11 mouse cellular contexts compared by ENCODE assay signal in the genomic region with DNA sequence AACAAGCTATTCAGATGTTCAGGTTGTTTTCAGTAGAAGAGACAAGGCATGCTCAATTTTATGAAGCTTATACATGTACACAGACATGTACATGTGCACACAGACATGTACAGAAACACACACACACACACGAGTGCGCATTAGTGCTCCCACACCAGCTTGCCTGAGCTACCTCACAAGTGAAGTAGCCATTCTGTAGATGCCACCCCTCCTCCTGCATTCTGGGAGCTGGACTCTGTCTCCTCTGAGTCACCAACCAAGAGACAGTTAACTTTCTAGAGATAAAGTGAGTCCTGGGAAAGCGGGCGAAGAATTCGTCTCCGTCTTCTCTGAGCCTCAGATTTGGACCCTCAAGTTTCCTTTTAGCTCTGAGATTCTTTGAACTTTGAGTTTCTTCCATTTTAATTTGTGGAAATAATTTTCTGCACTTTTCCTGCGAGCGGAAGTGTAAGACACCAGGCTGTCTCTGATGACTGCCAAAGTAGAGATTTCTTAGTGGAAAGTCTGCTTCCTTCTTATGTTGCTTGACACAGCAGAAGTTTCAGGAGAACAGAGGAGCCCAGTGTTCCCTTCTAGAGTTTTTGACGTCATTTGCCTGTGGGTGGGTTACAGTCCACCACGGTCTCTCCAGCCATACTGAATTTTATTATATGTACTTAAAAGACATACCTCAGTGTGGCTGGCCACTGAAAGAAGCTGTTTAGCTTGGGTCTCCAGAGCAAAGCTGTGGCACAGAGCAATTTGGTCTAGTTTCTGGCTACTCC.
A peak's percentile ranks its signal among the peaks of the same experiment; 100 is the strongest.
DNase-seq lines count a peak whose midpoint lies in the region; ATAC-seq and TF ChIP-seq lines count a peak whose summit lies in the region.
"Had no signal": no experiment of that assay in that cellular context is flagged by ENCODE, and none has a peak within 500 bp of the region (broad histone marks: within the 10 kb centered on the region; RNA-seq: fewer than 3 reads in every experiment).

No protein-coding gene starts in this region.

- ATAC-seq in frontal cortex, adult (ENCODE audit: low TSS enrichment): peak; percentile 83
- ATAC-seq: hindbrain, embryonic 16.5 days had no signal

- DNase-seq in frontal cortex, postnatal 36 days (ENCODE audit: low spot score in 2 of 2): no peak
- DNase-seq in layer of hippocampus, adult 2 months (ENCODE audit: low spot score in 2 of 2): peak in 1 of 2 experiments; percentile 16
- DNase-seq in layer of hippocampus, postnatal 36 days: no peak
- DNase-seq in brain, adult 2 months (ENCODE audit: low read depth, low spot score): peak; percentile 40
- DNase-seq in heart, postnatal 4 days: peak; percentile 16
- no peak for DNase-seq in spleen, postnatal 4 days (ENCODE audit: low spot score in 2 of 2)
- no peak for DNase-seq in thymus, adult 18-20 months
- DNase-seq: thymus, postnatal 25 days had no signal

- H3K27ac ChIP-seq in layer of hippocampus, adult 2 months: peak overlapping the region; percentile 71
- H3K27ac ChIP-seq: lung, embryonic 15.5 days had no signal

- no peak for TF ChIP-seq CTCF in layer of hippocampus, adult 2 months (conservative IDR thresholded peaks at IDR 0.05)

- no peak overlapping the region for H3K4me3 ChIP-seq in layer of hippocampus, adult 2 months
- H3K4me3 ChIP-seq: lung, embryonic 15.5 days had no signal

Comparison
In these comparisons a context has a peak if more than half of its experiments do, and no peak if none do; other contexts are left out.
1. DNase-seq: peak in brain, adult 2 months (single experiment) and heart, postnatal 4 days (single experiment); none in frontal cortex, postnatal 36 days (0 of 2), layer of hippocampus, postnatal 36 days (0 of 2), spleen, postnatal 4 days (0 of 2) and thymus, adult 18-20 months (0 of 2).